Mouse (Mus musculus): ENCODE measurements around the gene Cox19. TPM values are rescaled to one million over a fixed set of nuclear protein-coding genes. Genes with fewer than 3 reads are reported as not detected.
A peak's percentile ranks its signal among the peaks of the same experiment; 100 is the strongest.

Gene Cox19
- polyA plus RNA-seq, 1 experiment from 2014 or later, result 61.6 TPM

DNA sequence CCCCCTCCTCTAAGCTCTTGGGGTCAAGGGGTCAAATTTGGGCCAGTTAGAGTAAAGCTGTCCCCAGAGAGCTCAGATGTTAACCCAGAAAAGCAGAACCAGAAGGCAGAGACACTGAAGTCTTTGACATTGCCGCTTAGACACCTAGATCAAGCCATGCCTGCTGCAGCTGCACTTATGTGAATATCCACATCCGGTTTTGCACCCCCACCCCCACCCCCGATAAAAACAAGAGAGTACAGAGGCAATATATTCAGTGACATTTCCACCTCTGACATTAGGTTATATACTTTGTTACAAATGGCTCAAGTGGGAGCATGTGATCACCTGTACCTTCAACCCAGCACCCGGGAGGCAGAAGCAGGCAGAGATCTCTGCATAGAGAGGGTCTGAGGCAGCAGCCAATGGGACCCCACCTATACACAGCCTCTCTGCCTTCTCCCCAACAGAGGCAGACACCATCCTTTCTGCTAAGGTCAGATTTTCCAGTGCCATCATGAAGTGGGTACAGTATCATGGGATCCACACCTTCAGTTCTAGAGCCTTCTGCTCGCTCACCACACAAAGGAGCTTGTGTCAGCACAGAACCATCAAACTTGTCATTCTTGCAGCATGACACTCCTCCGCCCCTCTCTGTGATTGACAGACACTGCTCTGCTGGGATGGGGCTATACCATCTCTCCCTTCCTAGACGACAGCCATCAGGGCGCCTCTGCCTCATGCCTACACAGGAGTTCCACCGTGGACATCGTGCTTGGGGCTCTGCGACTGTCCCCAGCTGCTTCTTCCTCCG, 60.6 kb downstream of the Cox19 start:
- TF ChIP-seq EP300 (IDR thresholded peaks at IDR 0.05) (no peak), CTCF (IDR thresholded peaks at IDR 0.05) (no peak)
- H3K36me3 ChIP-seq (ENCODE audit: insufficient read depth, low read length), result no peaks in the 10 kb centered on the region
- H3K4me3 ChIP-seq (ENCODE audit: low read depth, low read length), result no peak overlapping the region
- H3K27ac ChIP-seq (ENCODE audit: low read length), result no peak overlapping the region
- whole genome bisulfite sequencing, result 83% methylated on average over 12 of the region's 12 CpGs
- H3K4me1 ChIP-seq (ENCODE audit: insufficient read depth, low read depth, low read length), result no peaks in the 10 kb centered on the region
- DNase-seq (ENCODE audit: low spot score), result no peak
- H3K9ac ChIP-seq (replicated peaks; ENCODE audit: low read depth), result no peak overlapping the region
- ATAC-seq, result no peak
- no peak overlapping the region for H3K4me2 ChIP-seq (replicated peaks; ENCODE audit: low read depth, low read length)
- no peaks in the 10 kb centered on the region for H3K27me3 ChIP-seq (replicated peaks; ENCODE audit: insufficient read depth, low read length)
- no peaks in the 10 kb centered on the region for H3K9me3 ChIP-seq (ENCODE audit: low read length)

DNA sequence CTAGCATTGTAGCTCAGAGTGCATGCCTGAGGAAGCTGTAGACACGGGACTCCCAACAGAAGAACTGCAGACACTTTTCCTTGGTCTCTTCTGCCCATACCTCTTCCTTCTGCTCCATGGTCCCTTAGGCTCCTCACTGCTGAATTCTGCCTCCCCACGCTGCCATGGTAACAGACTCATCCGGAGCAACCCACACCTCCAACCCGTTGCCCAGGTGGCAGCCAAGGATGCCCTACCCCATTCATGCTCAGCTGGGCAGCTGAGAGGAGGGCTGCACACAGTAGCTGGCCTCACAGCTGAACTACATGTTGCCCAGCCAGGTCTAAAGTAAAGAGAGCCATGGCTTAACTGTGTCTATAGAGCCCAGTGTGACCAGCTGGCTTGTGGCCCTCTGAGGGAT, 62.6 kb downstream of the Cox19 start:
- DNase-seq (ENCODE audit: low spot score) (no peak), ATAC-seq (no peak)
- H3K9ac ChIP-seq (replicated peaks; ENCODE audit: low read depth), result no peak overlapping the region
- H3K27ac ChIP-seq (ENCODE audit: low read length), result no peak overlapping the region
- H3K4me3 ChIP-seq (ENCODE audit: low read depth, low read length), result no peak overlapping the region
- no peaks in the 10 kb centered on the region for H3K9me3 ChIP-seq (ENCODE audit: low read length)
- 73% methylated on average over 4 of the region's 4 CpGs for whole genome bisulfite sequencing
- H3K27me3 ChIP-seq (replicated peaks; ENCODE audit: insufficient read depth, low read length), result no peaks in the 10 kb centered on the region
- H3K4me2 ChIP-seq (replicated peaks; ENCODE audit: low read depth, low read length), result no peak overlapping the region
- H3K36me3 ChIP-seq (ENCODE audit: insufficient read depth, low read length), result no peaks in the 10 kb centered on the region
- TF ChIP-seq CTCF (IDR thresholded peaks at IDR 0.05) (no peak), EP300 (IDR thresholded peaks at IDR 0.05) (no peak)
- 0 out of 2 replicates have a peak, but pooled peaks cover 3% of the 10 kb centered on the region for H3K4me1 ChIP-seq (ENCODE audit: insufficient read depth, low read depth, low read length)

DNA sequence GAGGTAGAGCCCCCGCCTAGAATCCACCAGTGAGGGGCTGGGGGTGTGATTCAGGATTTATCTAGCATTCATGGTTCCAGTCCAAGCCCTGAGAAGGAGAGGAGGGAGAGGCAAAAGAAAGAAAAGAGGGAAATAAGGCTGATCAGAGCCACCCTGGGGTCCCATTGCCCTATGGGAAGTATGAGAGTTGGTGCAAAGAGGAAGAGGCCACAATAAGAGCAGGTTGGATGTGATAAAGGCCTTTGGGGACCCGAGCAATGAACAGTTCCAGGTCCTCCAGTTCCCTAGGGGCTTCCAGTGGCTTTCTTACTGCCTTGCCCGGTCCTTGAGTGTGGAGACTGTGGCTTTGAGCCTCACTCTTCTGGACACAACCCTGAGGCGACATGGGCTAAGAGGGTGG, 63.4 kb downstream of the Cox19 start:
- Histone ChIP-seq H3K9me3 (ENCODE audit: low read length) (no peaks in the 10 kb centered on the region), H3K4me1 (ENCODE audit: insufficient read depth, low read depth, low read length) (0 out of 2 replicates have a peak, but pooled peaks cover 3% of the 10 kb centered on the region), H3K4me3 (ENCODE audit: low read depth, low read length) (no peak overlapping the region), H3K9ac (replicated peaks; ENCODE audit: low read depth) (no peak overlapping the region), H3K27me3 (replicated peaks; ENCODE audit: insufficient read depth, low read length) (no peaks in the 10 kb centered on the region), H3K36me3 (ENCODE audit: insufficient read depth, low read length) (no peaks in the 10 kb centered on the region), H3K27ac (ENCODE audit: low read length) (no peak overlapping the region), H3K4me2 (replicated peaks; ENCODE audit: low read depth, low read length) (no peak overlapping the region)
- ATAC-seq (no peak), DNase-seq (ENCODE audit: low spot score) (no peak)
- TF ChIP-seq EP300 (IDR thresholded peaks at IDR 0.05) (no peak), CTCF (IDR thresholded peaks at IDR 0.05) (no peak)
- 87% methylated on average over 4 of the region's 4 CpGs for WGBS

DNA sequence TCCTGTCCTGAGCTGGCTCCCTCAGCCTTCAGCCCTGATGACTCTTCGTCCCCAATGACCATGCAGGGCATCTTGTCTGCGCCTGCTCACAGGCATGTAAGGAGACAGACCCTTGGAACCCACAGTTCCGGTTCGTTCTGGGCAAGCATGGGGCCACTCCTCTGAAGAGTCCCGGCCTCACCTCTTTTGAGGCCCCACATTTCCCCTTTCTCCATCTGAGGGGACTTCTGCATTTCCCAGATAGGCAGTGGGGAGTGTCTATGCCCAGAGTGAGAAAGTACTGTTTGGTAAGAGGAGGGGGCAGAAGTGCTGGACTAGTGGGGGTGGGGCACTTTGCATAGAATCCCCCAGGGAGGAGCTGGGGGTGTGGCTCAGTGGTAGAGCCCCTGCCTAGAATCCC, 64.1 kb downstream of the Cox19 start:
- ATAC-seq (no peak), DNase-seq (ENCODE audit: low spot score) (peak; percentile 48)
- Histone ChIP-seq H3K9me3 (ENCODE audit: low read length) (no peaks in the 10 kb centered on the region), H3K36me3 (ENCODE audit: insufficient read depth, low read length) (no peaks in the 10 kb centered on the region), H3K27ac (ENCODE audit: low read length) (0 out of 2 replicates have a peak overlapping the region, but pooled peaks have one; percentile 6), H3K27me3 (replicated peaks; ENCODE audit: insufficient read depth, low read length) (no peaks in the 10 kb centered on the region), H3K4me3 (ENCODE audit: low read depth, low read length) (no peak overlapping the region), H3K9ac (replicated peaks; ENCODE audit: low read depth) (no peak overlapping the region), H3K4me1 (ENCODE audit: insufficient read depth, low read depth, low read length) (0 out of 2 replicates have a peak, but pooled peaks cover 3% of the 10 kb centered on the region), H3K4me2 (replicated peaks; ENCODE audit: low read depth, low read length) (no peak overlapping the region)
- TF ChIP-seq EP300 (IDR thresholded peaks at IDR 0.05) (no peak), CTCF (IDR thresholded peaks at IDR 0.05) (no peak)
- 68% methylated on average over 5 of the region's 5 CpGs for WGBS

MicroRNA genes within 50 kb of the gene (microRNA counts, 519-probe panel; counts per million panel counts)
- microRNA mmu-miR-339-3p, result not detected
- microRNA mmu-miR-339-5p, result not detected

Small RNAs within 50 kb of the gene (microRNA-seq; reads per million reads assigned to microRNA genes)
- gene Mir339, result 446 reads per million, percentile 66 among the genes with 10 or more reads in this experiment

Other genes starting within 250 kb of the Cox19 start
- gene Prkar1b, start 201.4 kb downstream of the Cox19 start, polyA plus RNA-seq (2015; fragmentation: Nextera tagmentation; extraction: Ambion mirVana), result 14.4 and 16.5 TPM in 2 replicates
- gene Dnaaf5, start 201.2 kb downstream of the Cox19 start, polyA plus RNA-seq (2015; fragmentation: Nextera tagmentation; extraction: Ambion mirVana), result 2.7 and 2.8 TPM in 2 replicates
- 35.1 and 37.6 TPM in 2 replicates for gene Sun1, start 150.8 kb downstream of the Cox19 start, polyA plus RNA-seq (2015; fragmentation: Nextera tagmentation; extraction: Ambion mirVana)
- gene Get4, start 99.1 kb downstream of the Cox19 start, polyA plus RNA-seq (2015; fragmentation: Nextera tagmentation; extraction: Ambion mirVana), result 151 and 170 TPM in 2 replicates
- 3.6 and 4.1 TPM in 2 replicates for gene Adap1, start 25.8 kb downstream of the Cox19 start, polyA plus RNA-seq (2015; fragmentation: Nextera tagmentation; extraction: Ambion mirVana)
- not detected in 2 replicates for gene Cyp2w1, start 1.2 kb upstream of the Cox19 start, polyA plus RNA-seq (2015; fragmentation: Nextera tagmentation; extraction: Ambion mirVana)
- 22.7 and 28.1 TPM in 2 replicates for gene Gpr146, start 26.3 kb upstream of the Cox19 start, polyA plus RNA-seq (2015; fragmentation: Nextera tagmentation; extraction: Ambion mirVana)
- gene C130050O18Rik, start 53.9 kb upstream of the Cox19 start, polyA plus RNA-seq (2015; fragmentation: Nextera tagmentation; extraction: Ambion mirVana), result 2.2 and 3.3 TPM in 2 replicates
- gene Gper1, start 71.7 kb upstream of the Cox19 start, polyA plus RNA-seq (2015; fragmentation: Nextera tagmentation; extraction: Ambion mirVana), result 7.1 and 7.2 TPM in 2 replicates
- gene 3110082I17Rik, start 109.1 kb upstream of the Cox19 start, polyA plus RNA-seq (2015; fragmentation: Nextera tagmentation; extraction: Ambion mirVana), result 16.1 and 17.5 TPM in 2 replicates
- 4.8 and 5.1 TPM in 2 replicates for gene Zfand2a, start 133.1 kb upstream of the Cox19 start, polyA plus RNA-seq (2015; fragmentation: Nextera tagmentation; extraction: Ambion mirVana)
- not detected in 2 replicates for gene Uncx, start 192.1 kb upstream of the Cox19 start, polyA plus RNA-seq (2015; fragmentation: Nextera tagmentation; extraction: Ambion mirVana)